Mouse (Mus musculus): Measurements from ENCODE around the gene Fbp2. TPM values are rescaled to one million over a fixed set of nuclear protein-coding genes. Genes with fewer than 3 reads are reported as not detected.

Gene Fbp2
- polyA plus RNA-seq, 1 experiment from 2014 or later: 112 TPM

- Histone ChIP-seq H3K9me3 (replicated peaks; ENCODE audit: control insufficient read depth, low read length) (no peaks in the 10 kb centered on the region), H3K4me2 (ENCODE audit: low read depth, low read length) (no peak overlapping the region), H3K4me1 (ENCODE audit: control insufficient read depth, insufficient read depth, low read length) (0 out of 2 replicates have a peak, but pooled peaks cover 3% of the 10 kb centered on the region), H3K27me3 (ENCODE audit: control insufficient read depth, insufficient read depth, low read length) (peaks cover 16% of the 10 kb centered on the region), H3K36me3 (ENCODE audit: control insufficient read depth, insufficient read depth, low read length) (no peaks in the 10 kb centered on the region), H3K27ac (ENCODE audit: low read length) (no peak overlapping the region), H3K4me3 (replicated peaks; ENCODE audit: low read length) (no peak overlapping the region), H3K9ac (ENCODE audit: low read length) (no peak overlapping the region)
- WGBS: 88% methylated on average over 9 of the region's 9 CpGs
- ATAC-seq (ENCODE audit: insufficient read depth, low FRiP score): no peak
These were observed 25.7 kb upstream of the Fbp2 start for GRCm38 (mm10) chr13:62883925-62884324.

- no peaks in the 10 kb centered on the region for H3K36me3 ChIP-seq (ENCODE audit: control insufficient read depth, insufficient read depth, low read length)
- H3K4me2 ChIP-seq (ENCODE audit: low read depth, low read length): no peak overlapping the region
- peaks cover 13% of the 10 kb centered on the region for H3K27me3 ChIP-seq (ENCODE audit: control insufficient read depth, insufficient read depth, low read length)
- H3K9me3 ChIP-seq (replicated peaks; ENCODE audit: control insufficient read depth, low read length): no peaks in the 10 kb centered on the region
- no peak for ATAC-seq (ENCODE audit: insufficient read depth, low FRiP score)
- H3K27ac ChIP-seq (ENCODE audit: low read length): no peak overlapping the region
- H3K4me1 ChIP-seq (ENCODE audit: control insufficient read depth, insufficient read depth, low read length): 0 out of 2 replicates have a peak, but pooled peaks cover 3% of the 10 kb centered on the region
- H3K4me3 ChIP-seq (replicated peaks; ENCODE audit: low read length): no peak overlapping the region
- H3K9ac ChIP-seq (ENCODE audit: low read length): no peak overlapping the region
- 87% methylated on average over 2 of the region's 2 CpGs for WGBS
These were observed 25.2 kb upstream of the Fbp2 start for GRCm38 (mm10) chr13:62883436-62883835.

- H3K9me3 ChIP-seq (replicated peaks; ENCODE audit: control insufficient read depth, low read length): no peaks in the 10 kb centered on the region
- peaks cover 8% of the 10 kb centered on the region for H3K27me3 ChIP-seq (ENCODE audit: control insufficient read depth, insufficient read depth, low read length)
- H3K36me3 ChIP-seq (ENCODE audit: control insufficient read depth, insufficient read depth, low read length): no peaks in the 10 kb centered on the region
- no peak overlapping the region for H3K27ac ChIP-seq (ENCODE audit: low read length)
- WGBS: 74% methylated on average over 5 of the region's 5 CpGs
- no peak overlapping the region for H3K4me3 ChIP-seq (replicated peaks; ENCODE audit: low read length)
- no peak overlapping the region for H3K9ac ChIP-seq (ENCODE audit: low read length)
- no peak for ATAC-seq (ENCODE audit: insufficient read depth, low FRiP score)
- H3K4me2 ChIP-seq (ENCODE audit: low read depth, low read length): no peak overlapping the region
- 0 out of 2 replicates have a peak, but pooled peaks cover 3% of the 10 kb centered on the region for H3K4me1 ChIP-seq (ENCODE audit: control insufficient read depth, insufficient read depth, low read length)
These were observed 24.6 kb upstream of the Fbp2 start for GRCm38 (mm10) chr13:62882856-62883255.

- WGBS: 73% methylated on average over 9 of the region's 9 CpGs
- Histone ChIP-seq H3K9me3 (replicated peaks; ENCODE audit: control insufficient read depth, low read length) (no peaks in the 10 kb centered on the region), H3K27me3 (ENCODE audit: control insufficient read depth, insufficient read depth, low read length) (no peaks in the 10 kb centered on the region), H3K36me3 (ENCODE audit: control insufficient read depth, insufficient read depth, low read length) (no peaks in the 10 kb centered on the region), H3K9ac (ENCODE audit: low read length) (no peak overlapping the region), H3K4me3 (replicated peaks; ENCODE audit: low read length) (no peak overlapping the region), H3K4me2 (ENCODE audit: low read depth, low read length) (no peak overlapping the region), H3K4me1 (ENCODE audit: control insufficient read depth, insufficient read depth, low read length) (no peaks in the 10 kb centered on the region), H3K27ac (ENCODE audit: low read length) (no peak overlapping the region)
- ATAC-seq (ENCODE audit: insufficient read depth, low FRiP score): no peak
These were observed 23.1 kb upstream of the Fbp2 start for GRCm38 (mm10) chr13:62881336-62881735.

GRCm38 (mm10) chr13:62879831-62880615, 21.8 kb upstream of the Fbp2 start:
- no peaks in the 10 kb centered on the region for H3K27me3 ChIP-seq (ENCODE audit: control insufficient read depth, insufficient read depth, low read length)
- no peak overlapping the region for H3K4me3 ChIP-seq (replicated peaks; ENCODE audit: low read length)
- H3K9me3 ChIP-seq (replicated peaks; ENCODE audit: control insufficient read depth, low read length): no peaks in the 10 kb centered on the region
- H3K27ac ChIP-seq (ENCODE audit: low read length): no peak overlapping the region
- no peak for ATAC-seq (ENCODE audit: insufficient read depth, low FRiP score)
- no peak overlapping the region for H3K4me2 ChIP-seq (ENCODE audit: low read depth, low read length)
- no peaks in the 10 kb centered on the region for H3K4me1 ChIP-seq (ENCODE audit: control insufficient read depth, insufficient read depth, low read length)
- H3K9ac ChIP-seq (ENCODE audit: low read length): no peak overlapping the region
- H3K36me3 ChIP-seq (ENCODE audit: control insufficient read depth, insufficient read depth, low read length): no peaks in the 10 kb centered on the region
- WGBS: 52% methylated on average over 8 of the region's 8 CpGs

- Histone ChIP-seq H3K27me3 (ENCODE audit: control insufficient read depth, insufficient read depth, low read length) (no peaks in the 10 kb centered on the region), H3K27ac (ENCODE audit: low read length) (no peak overlapping the region), H3K36me3 (ENCODE audit: control insufficient read depth, insufficient read depth, low read length) (no peaks in the 10 kb centered on the region), H3K9me3 (replicated peaks; ENCODE audit: control insufficient read depth, low read length) (no peaks in the 10 kb centered on the region), H3K4me3 (replicated peaks; ENCODE audit: low read length) (no peak overlapping the region), H3K4me1 (ENCODE audit: control insufficient read depth, insufficient read depth, low read length) (no peaks in the 10 kb centered on the region), H3K4me2 (ENCODE audit: low read depth, low read length) (no peak overlapping the region), H3K9ac (ENCODE audit: low read length) (no peak overlapping the region)
- no peak for ATAC-seq (ENCODE audit: insufficient read depth, low FRiP score)
- 44% methylated on average over 6 of the region's 6 CpGs for WGBS
These were observed 21.2 kb upstream of the Fbp2 start for GRCm38 (mm10) chr13:62879411-62879810.

GRCm38 (mm10) chr13:62877247-62877646, 19.0 kb upstream of the Fbp2 start:
- H3K9me3 ChIP-seq (replicated peaks; ENCODE audit: control insufficient read depth, low read length): no peaks in the 10 kb centered on the region
- H3K4me2 ChIP-seq (ENCODE audit: low read depth, low read length): 0 out of 2 replicates have a peak overlapping the region, but pooled peaks have one; percentile 20
- no peaks in the 10 kb centered on the region for H3K36me3 ChIP-seq (ENCODE audit: control insufficient read depth, insufficient read depth, low read length)
- no peaks in the 10 kb centered on the region for H3K27me3 ChIP-seq (ENCODE audit: control insufficient read depth, insufficient read depth, low read length)
- H3K27ac ChIP-seq (ENCODE audit: low read length): no peak overlapping the region
- no peaks in the 10 kb centered on the region for H3K4me1 ChIP-seq (ENCODE audit: control insufficient read depth, insufficient read depth, low read length)
- WGBS: 14% methylated on average over 5 of the region's 5 CpGs
- no peak overlapping the region for H3K9ac ChIP-seq (ENCODE audit: low read length)
- H3K4me3 ChIP-seq (replicated peaks; ENCODE audit: low read length): no peak overlapping the region
- ATAC-seq (ENCODE audit: insufficient read depth, low FRiP score): peak; percentile 64; the same call in 1 of the 2 replicates

- Histone ChIP-seq H3K36me3 (ENCODE audit: control insufficient read depth, insufficient read depth, low read length) (no peaks in the 10 kb centered on the region), H3K4me1 (ENCODE audit: control insufficient read depth, insufficient read depth, low read length) (no peaks in the 10 kb centered on the region), H3K27ac (ENCODE audit: low read length) (no peak overlapping the region), H3K4me2 (ENCODE audit: low read depth, low read length) (no peak overlapping the region), H3K4me3 (replicated peaks; ENCODE audit: low read length) (no peak overlapping the region), H3K9me3 (replicated peaks; ENCODE audit: control insufficient read depth, low read length) (no peaks in the 10 kb centered on the region), H3K27me3 (ENCODE audit: control insufficient read depth, insufficient read depth, low read length) (no peaks in the 10 kb centered on the region), H3K9ac (ENCODE audit: low read length) (no peak overlapping the region)
- 79% methylated on average over 1 of the region's 1 CpGs for WGBS
- no peak for ATAC-seq (ENCODE audit: insufficient read depth, low FRiP score)
These were observed 17.9 kb upstream of the Fbp2 start for GRCm38 (mm10) chr13:62876111-62876510.

- no peaks in the 10 kb centered on the region for H3K9me3 ChIP-seq (replicated peaks; ENCODE audit: control insufficient read depth, low read length)
- H3K27ac ChIP-seq (ENCODE audit: low read length): peak overlapping the region; percentile 78
- H3K36me3 ChIP-seq (ENCODE audit: control insufficient read depth, insufficient read depth, low read length): no peaks in the 10 kb centered on the region
- no peak overlapping the region for H3K4me3 ChIP-seq (replicated peaks; ENCODE audit: low read length)
- no peak overlapping the region for H3K9ac ChIP-seq (ENCODE audit: low read length)
- no peak for ATAC-seq (ENCODE audit: insufficient read depth, low FRiP score)
- WGBS: 53% methylated on average over 3 of the region's 3 CpGs
- H3K4me1 ChIP-seq (ENCODE audit: control insufficient read depth, insufficient read depth, low read length): no peaks in the 10 kb centered on the region
- no peaks in the 10 kb centered on the region for H3K27me3 ChIP-seq (ENCODE audit: control insufficient read depth, insufficient read depth, low read length)
- H3K4me2 ChIP-seq (ENCODE audit: low read depth, low read length): 0 out of 2 replicates have a peak overlapping the region, but pooled peaks have one; percentile 8
These were observed 14.0 kb upstream of the Fbp2 start for GRCm38 (mm10) chr13:62872252-62872651.
